Mouse (Mus musculus) left cerebral cortex, postnatal 36 days (tissue): ENCODE data around the gene Ube2l6. TPM values are rescaled to one million over a fixed set of nuclear protein-coding genes. Genes with fewer than 3 reads are reported as not detected.

Source experiments
- total RNA-seq, 2 experiments: library from RNA; stranded (reverse); gene quantifications; 2 replicates each; pipeline ENCODE4 v1.2.3; 2021

Gene Ube2l6
- total RNA-seq, 2 experiments from 2014 or later, result 5.2 to 5.5 TPM

Other genes starting within 250 kb of the Ube2l6 start
- 10 to 100 TPM; 56.8 to 66.1 TPM for gene Ctnnd1, start 148.1 kb upstream of the Ube2l6 start, total RNA-seq
- not detected for gene Btbd18, start 139.7 kb upstream of the Ube2l6 start, total RNA-seq
- gene Selenoh, start 128.1 kb upstream of the Ube2l6 start, total RNA-seq, result 10 to 100 TPM; 35.5 to 41.2 TPM
- 1 to 10 TPM; 6.0 to 8.1 TPM for gene Gm28635, start 120.8 kb upstream of the Ube2l6 start, total RNA-seq
- 10 to 100 TPM; 27.2 to 31.9 TPM for gene Med19, start 120.4 kb upstream of the Ube2l6 start, total RNA-seq
- gene Tmx2, start 119.7 kb upstream of the Ube2l6 start, total RNA-seq, result 100 to 1,000 TPM; 223 to 252 TPM
- gene Zdhhc5, start 83.6 kb upstream of the Ube2l6 start, total RNA-seq, result 10 to 100 TPM; 42.1 to 48.9 TPM
- gene Clp1, start 71.5 kb upstream of the Ube2l6 start, total RNA-seq, result 10 to 100 TPM in 1 of 2 experiments, 1 to 10 TPM in 1; 6.6 to 10.5 TPM
- gene Ypel4, start 64.8 kb upstream of the Ube2l6 start, total RNA-seq, result 10 to 100 TPM; 65.8 to 94.6 TPM
- 1 to 10 TPM; 1.2 to 1.7 TPM for gene Gm19426, start 55.2 kb upstream of the Ube2l6 start, total RNA-seq
- gene Serping1, start 23.4 kb upstream of the Ube2l6 start, total RNA-seq, result 1 to 10 TPM; 5.3 to 7.7 TPM
- not detected for gene Smtnl1, start 23.8 kb downstream of the Ube2l6 start, total RNA-seq
- gene Timm10, start 28.2 kb downstream of the Ube2l6 start, total RNA-seq, result 10 to 100 TPM; 53.8 to 55.9 TPM
- gene Slc43a1, start 40.0 kb downstream of the Ube2l6 start, total RNA-seq, result under 1 TPM; 0.25 to 0.32 TPM
- 10 to 100 TPM; 90.0 to 92.0 TPM for gene Rtn4rl2, start 87.9 kb downstream of the Ube2l6 start, total RNA-seq
- gene Slc43a3, start 137.8 kb downstream of the Ube2l6 start, total RNA-seq, result under 1 TPM; 0.29 to 0.32 TPM
- gene Prg2, start 181.6 kb downstream of the Ube2l6 start, total RNA-seq, result not detected
- gene Prg3, start 189.4 kb downstream of the Ube2l6 start, total RNA-seq, result not detected
- gene Ssrp1, start 238.4 kb downstream of the Ube2l6 start, total RNA-seq, result 100 to 1,000 TPM in 1 of 2 experiments, 10 to 100 TPM in 1; 94.2 to 109 TPM
- gene P2rx3, start 238.6 kb downstream of the Ube2l6 start, total RNA-seq, result 1 to 10 TPM; 1.6 to 2.3 TPM
- 100 to 1,000 TPM; 109 to 131 TPM for gene Tnks1bp1, start 249.2 kb downstream of the Ube2l6 start, total RNA-seq